ENCODE assay signal across 30 mouse cellular contexts in the genomic region with DNA sequence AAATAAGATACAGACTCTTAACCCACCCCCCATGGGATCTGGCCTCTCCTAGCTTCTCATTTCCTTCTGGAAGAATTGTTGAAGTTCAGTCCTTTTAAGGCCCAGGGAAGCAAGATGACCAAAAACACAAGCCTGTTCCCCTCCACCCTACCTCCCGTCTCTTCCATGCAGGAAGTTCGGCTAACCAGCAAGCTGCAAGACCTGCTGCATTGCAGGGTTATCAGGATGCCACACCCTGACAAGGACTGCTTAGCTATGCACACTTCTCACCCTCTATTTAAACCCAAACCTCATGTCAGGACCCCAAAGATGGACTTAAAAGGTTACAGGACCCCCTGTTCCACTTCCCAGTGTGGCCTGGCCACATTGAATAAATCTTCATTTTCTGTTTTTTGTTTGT.
DNase-seq lines count a peak whose midpoint lies in the region; ATAC-seq lines count a peak whose summit lies in the region.
"Had no signal": no experiment of that assay in that cellular context is flagged by ENCODE, and none has a peak within 500 bp of the region (broad histone marks: within the 10 kb centered on the region; RNA-seq: fewer than 3 reads in every experiment).

No protein-coding gene starts in this region.

- H3K9me3 ChIP-seq in megakaryocyte, embryonic 14.5 days, result peaks cover 26% of the 10 kb centered on the region
- no peaks in the 10 kb centered on the region for H3K9me3 ChIP-seq in midbrain, embryonic 16.5 days (replicated peaks; ENCODE audit: control insufficient read depth, low read length, poor library complexity, severe bottlenecking)
- H3K9me3 ChIP-seq: embryonic facial prominence, embryonic 12.5 days; hindbrain, embryonic 12.5 days; limb, embryonic 12.5 days; neural tube, embryonic 12.5 days had no signal

- no peak for ATAC-seq in megakaryocyte, adult 5-6 weeks (ENCODE audit: poor library complexity, severe bottlenecking)
- no peak for ATAC-seq in midbrain, embryonic 16.5 days
- ATAC-seq: forebrain, embryonic 14.5 days; hindbrain, postnatal 0 days; intestine, postnatal 0 days had no signal

- H3K27me3 ChIP-seq in megakaryocyte, embryonic 14.5 days (replicated peaks), result peaks cover 63% of the 10 kb centered on the region
- peaks cover 3% of the 10 kb centered on the region; the same call in 1 of the 2 replicates for H3K27me3 ChIP-seq in midbrain, embryonic 16.5 days (ENCODE audit: control insufficient read depth, insufficient read depth, low read depth, low read length)

- no peak overlapping the region for H3K9ac ChIP-seq in midbrain, embryonic 16.5 days (ENCODE audit: low read depth, low read length)
- H3K9ac ChIP-seq: embryonic facial prominence, embryonic 12.5 days; hindbrain, embryonic 12.5 days; limb, embryonic 12.5 days; neural tube, embryonic 12.5 days had no signal

- H3K36me3 ChIP-seq in megakaryocyte, embryonic 14.5 days (replicated peaks; ENCODE audit: low read length), result no peaks in the 10 kb centered on the region
- H3K36me3 ChIP-seq in midbrain, embryonic 16.5 days (ENCODE audit: control insufficient read depth, insufficient read depth, low read length), result no peaks in the 10 kb centered on the region
- H3K36me3 ChIP-seq: embryonic facial prominence, embryonic 12.5 days; hindbrain, embryonic 12.5 days; limb, embryonic 12.5 days; neural tube, embryonic 12.5 days had no signal

- no peak overlapping the region for H3K4me2 ChIP-seq in midbrain, embryonic 16.5 days (ENCODE audit: low read length)
- H3K4me2 ChIP-seq: embryonic facial prominence, embryonic 12.5 days; heart, embryonic 11.5 days; hindbrain, embryonic 12.5 days; limb, embryonic 12.5 days; neural tube, embryonic 12.5 days had no signal

- 89% methylated on average over 2 of the region's 2 CpGs for WGBS in midbrain, embryonic 16.5 days

- H3K27ac ChIP-seq in midbrain, embryonic 16.5 days (ENCODE audit: low read length), result no peak overlapping the region
- H3K27ac ChIP-seq: embryonic facial prominence, embryonic 12.5 days; hindbrain, embryonic 12.5 days; hindbrain, postnatal 0 days; layer of hippocampus, adult 2 months; left cerebral cortex, adult 2 months; limb, embryonic 12.5 days; neural tube, embryonic 12.5 days had no signal

- peak overlapping the region; percentile 55 for H3K4me3 ChIP-seq in megakaryocyte, embryonic 14.5 days (replicated peaks)
- H3K4me3 ChIP-seq in midbrain, embryonic 16.5 days (ENCODE audit: low read depth, low read length), result no peak overlapping the region
- H3K4me3 ChIP-seq: embryonic facial prominence, embryonic 12.5 days; hindbrain, embryonic 12.5 days; layer of hippocampus, adult 2 months; left cerebral cortex, adult 2 months; limb, embryonic 12.5 days; neural tube, embryonic 12.5 days had no signal

- peaks cover 29% of the 10 kb centered on the region for H3K4me1 ChIP-seq in megakaryocyte, embryonic 14.5 days
- 0 out of 2 replicates have a peak, but pooled peaks cover 2% of the 10 kb centered on the region for H3K4me1 ChIP-seq in midbrain, embryonic 16.5 days (ENCODE audit: control insufficient read depth, insufficient read depth, low read length)
- H3K4me1 ChIP-seq: embryonic facial prominence, embryonic 12.5 days had no signal

- peak; percentile 3 for DNase-seq in kidney, adult 11 months
- no peak for DNase-seq in kidney, postnatal 10 days
- peak; percentile 5 for DNase-seq in urinary bladder, postnatal 14 days (ENCODE audit: low spot score)
- no peak for DNase-seq in urinary bladder, postnatal 36 days (ENCODE audit: low spot score in 2 of 2)
- DNase-seq in naive thymus-derived CD4-positive, alpha-beta T cell, adult 2 months (ENCODE audit: low read depth), result peak; percentile 50
- DNase-seq: adrenal gland, adult 8-10 months; cerebellum, adult 11 months; cerebellum, adult 9-10 months; cerebellum, postnatal 36 days; embryo, embryonic 11 days; gastrocnemius, postnatal 25 days; heart, adult 18-20 months; heart, postnatal 36 days; lung, postnatal 4 days; midbrain, embryonic 14.5 days; right cerebral cortex, adult 18-20 months; spleen, adult 18-20 months had no signal

Comparison
In these comparisons a context has a peak if more than half of its experiments do, and no peak if none do; other contexts are left out.
1. DNase-seq: peak in kidney, adult 11 months (single experiment), urinary bladder, postnatal 14 days (single experiment) and naive thymus-derived CD4-positive, alpha-beta T cell, adult 2 months (single experiment); none in kidney, postnatal 10 days (single experiment) and urinary bladder, postnatal 36 days (0 of 2).